Mouse (Mus musculus) spleen, adult 2 months (tissue): ENCODE measurements around the gene Mapkap1.

ENCODE experiments used
- CTCF ChIP-seq: fragments of 200-500 bp; IDR thresholded peaks from 2 replicates; pipeline ENCODE4 v1.5.1; 2011; ENCODE audit warnings: mild to moderate bottlenecking, inconsistent platforms; ENCODE audit not compliant: insufficient read depth, insufficient read length, insufficient replicate concordance; ENCODE audit errors: extremely low read depth
- POLR2A ChIP-seq: fragments of 200-500 bp; IDR thresholded peaks from 2 replicates; pipeline ENCODE4 v1.6.1; 2011; ENCODE audit warnings: low read depth, low read length, inconsistent platforms

- TF ChIP-seq CTCF (no peak), POLR2A (no peak)
These were observed 215.9 kb downstream of the Mapkap1 start for GRCm38 (mm10) chr2:34622518-34622917.
